Mouse (Mus musculus) neural tube, embryonic 15.5 days (tissue): ENCODE data around the gene Mat1a. TPM values are rescaled to one million over a fixed set of nuclear protein-coding genes. Genes with fewer than 3 reads are reported as not detected.

Experiments used
- ATAC-seq: fragments of 200-750 bp; cut with Nextera tagmentation; 2 replicates; pipeline ENCODE4 v1.8.0; 2017; ENCODE audit warnings: mild to moderate bottlenecking, moderate TSS enrichment, moderate library complexity; ENCODE audit not compliant: low FRiP score
- H3K27ac ChIP-seq: fragments of 300-500 bp; sonication (generic); replicated peaks from 2 replicates; pipeline ENCODE4 v1.5.1; 2015; ENCODE audit warnings: mild to moderate bottlenecking, inconsistent platforms
- H3K27me3 ChIP-seq: fragments of 300-500 bp; sonication (generic); replicated peaks from 2 replicates; pipeline ENCODE4 v1.6.1; 2015; ENCODE audit warnings: inconsistent platforms
- H3K36me3 ChIP-seq: fragments of 300-500 bp; sonication (generic); 2 replicates; pipeline ENCODE4 v1.6.1; 2015; ENCODE audit warnings: inconsistent platforms
- H3K4me1 ChIP-seq: fragments of 300-500 bp; sonication (generic); 2 replicates; pipeline ENCODE4 v1.6.1; 2015; ENCODE audit warnings: inconsistent platforms
- H3K4me2 ChIP-seq: fragments of 300-500 bp; sonication (generic); 2 replicates; pipeline ENCODE4 v1.6.1; 2015; ENCODE audit warnings: inconsistent platforms, mild to moderate bottlenecking, moderate library complexity
- H3K4me3 ChIP-seq: fragments of 300-500 bp; sonication (generic); replicated peaks from 2 replicates; pipeline ENCODE4 v1.5.1; 2015; ENCODE audit warnings: mild to moderate bottlenecking, inconsistent platforms
- H3K9ac ChIP-seq: fragments of 300-500 bp; sonication (generic); replicated peaks from 2 replicates; pipeline ENCODE4 v1.6.1; 2015; ENCODE audit warnings: mild to moderate bottlenecking, inconsistent platforms
- H3K9me3 ChIP-seq: fragments of 300-500 bp; sonication (generic); replicated peaks from 2 replicates; pipeline ENCODE4 v1.6.1; 2016; ENCODE audit warnings: inconsistent platforms
- WGBS: fragments of 180-500 bp; shearing (Covaris S2); methylation state at CpG from one replicate; pipeline ENCODE4 v1.1.7; 2015; ENCODE audit warnings: mixed read lengths; 5-methylcytosine and 5-hydroxymethylcytosine counted together
- polyA plus RNA-seq: library from polyadenylated mRNA; unstranded; fragments of >200 nt; fragmentation: Nextera tagmentation; extraction: Ambion mirVana; gene quantifications from 2 replicates; pipeline ENCODE4 v1.2.1, GENCODE M21; 2015

Mat1a gene
- polyA plus RNA-seq, 1 experiment from 2014 or later, result not detected

DNA sequence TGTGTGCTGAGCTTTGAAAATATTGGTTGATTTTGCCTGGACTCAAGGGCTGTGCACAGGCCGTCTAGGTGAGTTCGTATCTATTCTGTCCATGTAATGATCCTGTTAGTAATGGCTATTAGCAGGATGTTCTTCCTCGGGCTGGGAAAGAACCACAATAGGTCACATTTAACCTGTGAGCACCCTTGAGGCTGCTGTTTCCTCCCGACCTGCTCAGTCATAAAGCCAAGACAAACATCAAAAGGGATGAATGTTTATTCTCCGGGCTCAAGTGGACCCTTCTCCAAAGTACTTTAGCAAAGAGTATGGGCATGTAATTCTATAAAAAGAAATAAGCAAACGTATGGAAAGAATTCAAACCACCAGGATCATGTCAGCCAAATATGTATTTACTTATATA lies 41.2 kb downstream of the Mat1a start:
- Histone ChIP-seq H3K4me3 (no peak overlapping the region), H3K9ac (no peak overlapping the region), H3K9me3 (no peaks in the 10 kb centered on the region), H3K4me2 (no peak overlapping the region), H3K27me3 (no peaks in the 10 kb centered on the region), H3K27ac (no peak overlapping the region), H3K4me1 (no peaks in the 10 kb centered on the region), H3K36me3 (no peaks in the 10 kb centered on the region)
- WGBS, result 68% methylated on average over 6 of the region's 6 CpGs
- ATAC-seq, result no peak

DNA sequence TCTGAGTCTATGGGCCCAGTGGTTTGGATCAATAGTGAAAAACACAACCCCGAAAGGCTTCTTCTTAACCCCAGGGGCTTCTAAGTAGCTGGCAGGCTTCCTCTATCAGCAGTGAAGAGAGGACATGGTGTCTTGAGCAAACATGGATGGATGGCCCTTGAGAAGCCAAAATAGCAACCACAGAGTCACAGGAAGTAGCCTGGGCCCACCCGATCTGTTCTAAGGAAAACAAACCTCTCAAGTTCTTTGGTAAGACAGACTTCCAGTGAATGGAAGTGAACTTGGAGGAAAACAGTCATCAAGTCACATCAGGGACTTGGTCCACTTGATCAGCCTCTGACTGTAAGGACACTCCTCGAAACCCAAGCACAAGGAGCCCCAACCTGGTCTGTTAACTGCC lies 42.1 kb downstream of the Mat1a start:
- Histone ChIP-seq H3K36me3 (no peaks in the 10 kb centered on the region), H3K4me3 (no peak overlapping the region), H3K9ac (no peak overlapping the region), H3K4me2 (no peak overlapping the region), H3K9me3 (no peaks in the 10 kb centered on the region), H3K27me3 (no peaks in the 10 kb centered on the region), H3K4me1 (no peaks in the 10 kb centered on the region), H3K27ac (no peak overlapping the region)
- no peak for ATAC-seq
- WGBS, result 86% methylated on average over 3 of the region's 3 CpGs

DNA sequence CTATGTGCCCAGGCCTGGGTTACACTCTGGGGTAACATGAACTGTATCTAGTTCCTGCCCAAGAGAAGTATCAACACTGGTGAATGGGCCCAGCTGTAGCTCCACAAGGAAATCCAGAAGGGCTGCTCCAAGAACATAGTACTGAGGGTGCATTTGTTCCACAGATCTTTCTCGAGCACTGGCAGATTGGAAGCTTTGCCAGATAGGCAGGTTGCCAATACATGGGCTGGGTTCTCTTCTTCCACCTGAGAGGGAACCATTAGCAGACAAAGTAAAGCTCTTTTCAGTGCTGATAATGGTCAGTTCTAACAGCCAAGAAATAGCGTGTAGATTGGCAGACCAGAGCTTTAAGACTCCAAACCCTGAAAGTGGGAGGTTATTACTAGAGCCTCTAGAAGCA lies 42.5 kb downstream of the Mat1a start:
- H3K4me2 ChIP-seq, result no peak overlapping the region
- no peak overlapping the region for H3K4me3 ChIP-seq
- no peaks in the 10 kb centered on the region for H3K36me3 ChIP-seq
- H3K9ac ChIP-seq, result no peak overlapping the region
- H3K27me3 ChIP-seq, result no peaks in the 10 kb centered on the region
- no peaks in the 10 kb centered on the region for H3K4me1 ChIP-seq
- 72% methylated on average over 2 of the region's 2 CpGs for WGBS
- no peaks in the 10 kb centered on the region for H3K9me3 ChIP-seq
- ATAC-seq, result no peak
- no peak overlapping the region for H3K27ac ChIP-seq

DNA sequence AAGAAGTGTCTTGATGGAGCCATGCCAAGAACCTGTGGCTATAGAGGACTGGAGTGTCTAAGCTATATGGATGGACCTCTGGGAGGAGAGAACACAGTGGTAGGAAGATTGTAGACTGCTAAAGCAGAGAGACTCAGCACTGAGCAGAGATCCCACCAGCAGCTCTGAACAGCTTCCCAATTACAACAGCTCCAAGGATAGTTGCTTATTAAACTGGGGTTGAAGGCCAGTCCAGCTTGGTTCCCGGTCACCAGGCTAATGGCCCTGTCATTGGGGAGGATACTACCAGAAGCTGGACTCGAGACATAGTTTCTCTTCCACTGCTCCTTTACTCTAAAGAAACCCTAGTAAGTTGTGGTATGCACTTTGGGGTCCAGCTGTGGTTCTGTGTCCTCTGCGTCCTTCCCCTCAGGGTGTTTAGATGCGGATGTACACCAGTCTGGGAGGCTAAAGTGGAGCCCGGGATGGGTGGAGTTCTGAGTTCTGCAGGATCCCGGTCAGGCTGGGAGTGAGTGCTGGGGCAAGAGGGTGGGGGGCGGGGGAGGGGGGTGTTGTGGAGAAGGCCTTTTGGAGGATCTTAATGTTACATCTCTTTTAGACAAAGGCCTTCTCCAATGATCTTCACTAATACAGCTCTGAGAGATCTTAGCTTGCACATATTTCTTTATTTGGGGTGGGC lies 46.5 kb downstream of the Mat1a start, which contains the start of gene Mbl1:
TSS of gene Mbl1 (plus strand) at position 239 of the 679 bp plus-strand sequence.
- H3K4me2 ChIP-seq, result no peak within 1 kb of the TSS
- no peak within 1 kb of the TSS for H3K27ac ChIP-seq
- H3K4me1 ChIP-seq, result no peaks in the 10 kb centered on the region
- H3K36me3 ChIP-seq, result no peaks in the 10 kb centered on the region
- no peaks in the 10 kb centered on the region for H3K27me3 ChIP-seq
- no peak within 1 kb of the TSS for H3K9ac ChIP-seq
- H3K9me3 ChIP-seq, result no peaks in the 10 kb centered on the region
- 92% methylated on average over 7 of the region's 7 CpGs for WGBS
- H3K4me3 ChIP-seq, result no peak within 1 kb of the TSS
- ATAC-seq, result no peak

- Histone ChIP-seq H3K4me2 (no peak overlapping the region), H3K9me3 (no peaks in the 10 kb centered on the region), H3K27me3 (no peaks in the 10 kb centered on the region), H3K27ac (no peak overlapping the region), H3K4me1 (no peaks in the 10 kb centered on the region), H3K9ac (no peak overlapping the region), H3K36me3 (no peaks in the 10 kb centered on the region), H3K4me3 (no peak overlapping the region)
- ATAC-seq, result no peak
- WGBS, result 88% methylated on average over 4 of the region's 4 CpGs
Measured at GRCm38 (mm10) chr14:41160076-41160475, 55.2 kb downstream of the Mat1a start.

- H3K36me3 ChIP-seq, result no peaks in the 10 kb centered on the region
- no peak for ATAC-seq
- H3K9ac ChIP-seq, result no peak overlapping the region
- no peaks in the 10 kb centered on the region for H3K4me1 ChIP-seq
- H3K27me3 ChIP-seq, result no peaks in the 10 kb centered on the region
- no peak overlapping the region for H3K4me3 ChIP-seq
- WGBS, result 70% methylated on average over 1 of the region's 1 CpGs
- no peaks in the 10 kb centered on the region for H3K9me3 ChIP-seq
- no peak overlapping the region for H3K27ac ChIP-seq
- no peak overlapping the region for H3K4me2 ChIP-seq
Measured at GRCm38 (mm10) chr14:41160743-41161142, 55.9 kb downstream of the Mat1a start.

- 27% methylated on average over 2 of the region's 2 CpGs for WGBS
- Histone ChIP-seq H3K27ac (no peak overlapping the region), H3K9me3 (no peaks in the 10 kb centered on the region), H3K4me3 (no peak overlapping the region), H3K4me2 (no peak overlapping the region), H3K27me3 (no peaks in the 10 kb centered on the region), H3K36me3 (no peaks in the 10 kb centered on the region), H3K9ac (no peak overlapping the region), H3K4me1 (no peaks in the 10 kb centered on the region)
- no peak for ATAC-seq
Measured at GRCm38 (mm10) chr14:41162663-41163062, 57.8 kb downstream of the Mat1a start.

GRCm38 (mm10) chr14:41167278-41167677 lies 62.4 kb downstream of the Mat1a start:
- WGBS, result 72% methylated on average over 5 of the region's 5 CpGs
- no peak for ATAC-seq
- Histone ChIP-seq H3K4me1 (no peaks in the 10 kb centered on the region), H3K27me3 (no peaks in the 10 kb centered on the region), H3K4me2 (no peak overlapping the region), H3K4me3 (no peak overlapping the region), H3K9me3 (no peaks in the 10 kb centered on the region), H3K36me3 (no peaks in the 10 kb centered on the region), H3K9ac (no peak overlapping the region), H3K27ac (no peak overlapping the region)

GRCm38 (mm10) chr14:41168567-41168966 lies 63.7 kb downstream of the Mat1a start:
- Histone ChIP-seq H3K27me3 (no peaks in the 10 kb centered on the region), H3K4me3 (no peak overlapping the region), H3K27ac (no peak overlapping the region), H3K36me3 (no peaks in the 10 kb centered on the region), H3K4me1 (no peaks in the 10 kb centered on the region), H3K4me2 (no peak overlapping the region), H3K9ac (no peak overlapping the region), H3K9me3 (no peaks in the 10 kb centered on the region)
- ATAC-seq, result no peak
- WGBS, result 78% methylated on average over 1 of the region's 1 CpGs

DNA sequence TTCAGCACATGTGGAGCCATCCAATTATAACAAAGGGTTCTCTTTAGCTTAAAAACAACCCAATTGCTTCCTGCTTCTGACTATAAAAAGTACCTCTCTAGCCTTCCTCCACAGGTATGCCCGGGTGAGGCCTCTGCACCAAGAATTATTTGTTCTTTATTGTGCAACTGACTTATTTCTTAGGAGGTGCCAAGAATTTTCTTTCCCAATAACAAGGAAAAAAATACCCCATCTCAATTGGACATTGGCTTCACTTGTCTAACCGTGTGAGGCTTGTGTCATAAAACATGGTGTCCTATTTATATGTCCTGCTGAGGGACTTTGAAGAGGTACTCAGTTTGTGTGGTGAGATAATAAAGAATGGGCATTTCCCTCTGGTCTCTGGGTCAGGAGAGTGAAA lies 65.7 kb downstream of the Mat1a start:
- no peak overlapping the region for H3K27ac ChIP-seq
- WGBS, result 80% methylated on average over 2 of the region's 2 CpGs
- H3K9ac ChIP-seq, result no peak overlapping the region
- no peak for ATAC-seq
- no peaks in the 10 kb centered on the region for H3K27me3 ChIP-seq
- no peaks in the 10 kb centered on the region for H3K36me3 ChIP-seq
- no peaks in the 10 kb centered on the region for H3K4me1 ChIP-seq
- H3K4me2 ChIP-seq, result no peak overlapping the region
- H3K9me3 ChIP-seq, result no peaks in the 10 kb centered on the region
- no peak overlapping the region for H3K4me3 ChIP-seq
